Mouse (Mus musculus): ENCODE data around the gene Zfp169. TPM values are rescaled to one million over a fixed set of nuclear protein-coding genes. Genes with fewer than 3 reads are reported as not detected.
A peak's percentile ranks its signal among the peaks of the same experiment; 100 is the strongest.
"Not testable (repeated sequence)": the region's sequence is repeated elsewhere in the genome, so short reads cannot be mapped to it uniquely, and the experiment has no call there.

The Zfp169 gene
- polyA plus RNA-seq, 1 experiment from 2014 or later: 4.9 TPM

DNA sequence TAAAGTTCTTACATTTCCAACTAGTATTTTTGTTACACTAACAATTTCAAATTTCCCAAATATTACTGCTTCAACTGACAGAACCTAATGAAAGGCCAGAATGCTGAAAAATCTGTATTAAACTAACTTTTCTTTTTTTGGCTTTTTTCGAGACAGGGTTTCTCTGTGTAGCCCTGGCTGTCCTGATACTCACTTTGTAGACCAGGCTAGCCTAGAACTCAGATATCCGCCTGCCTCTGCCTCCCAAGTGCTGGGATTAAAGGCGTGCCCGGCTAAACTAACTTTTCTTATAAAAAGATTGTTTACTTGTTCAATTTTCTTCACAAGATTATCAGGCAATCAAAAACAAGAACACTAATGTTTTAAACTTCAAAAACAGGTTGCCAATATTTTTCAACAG lies 31.6 kb upstream of the Zfp169 start:
- H3K27ac ChIP-seq (replicated peaks): peak overlapping the region; percentile 100

GRCm38 (mm10) chr13:48544391-48544790 lies 31.1 kb upstream of the Zfp169 start:
- no peaks in the 10 kb centered on the region for H3K27me3 ChIP-seq (replicated peaks; ENCODE audit: low read depth, poor library complexity, severe bottlenecking)
- no peaks in the 10 kb centered on the region for H3K9me3 ChIP-seq
- peaks cover 49% of the 10 kb centered on the region for H3K4me1 ChIP-seq
- no peak for DNase-seq (ENCODE audit: low spot score)
- peaks cover 5% of the 10 kb centered on the region; the same call in 1 of the 2 replicates for H3K36me3 ChIP-seq (replicated peaks)
- H3K27ac ChIP-seq (replicated peaks): no peak overlapping the region
- H3K4me3 ChIP-seq: peak overlapping the region; percentile 95

More for the DNA sequence above, 31.6 kb upstream of the Zfp169 start:
- no peaks in the 10 kb centered on the region for H3K27me3 ChIP-seq (replicated peaks; ENCODE audit: low read depth, poor library complexity, severe bottlenecking)
- H3K36me3 ChIP-seq (replicated peaks): peaks cover 5% of the 10 kb centered on the region; the same call in 1 of the 2 replicates
- H3K4me1 ChIP-seq: peaks cover 46% of the 10 kb centered on the region
- WGBS: 53% methylated on average over 4 of the region's 4 CpGs
- peak overlapping the region; percentile 95 for H3K4me3 ChIP-seq
- DNase-seq (ENCODE audit: low spot score): no peak
- no peaks in the 10 kb centered on the region for H3K9me3 ChIP-seq

GRCm38 (mm10) chr13:48540488-48540887 lies 27.2 kb upstream of the Zfp169 start:
- H3K36me3 ChIP-seq (replicated peaks): peaks cover 34% of the 10 kb centered on the region
- no peak for DNase-seq (ENCODE audit: low spot score)
- H3K9me3 ChIP-seq: no peaks in the 10 kb centered on the region
- no peak overlapping the region for H3K4me3 ChIP-seq
- 70% methylated on average over 1 of the region's 1 CpGs for WGBS
- H3K27me3 ChIP-seq (replicated peaks; ENCODE audit: low read depth, poor library complexity, severe bottlenecking): no peaks in the 10 kb centered on the region
- H3K4me1 ChIP-seq: peaks cover 43% of the 10 kb centered on the region
- H3K27ac ChIP-seq (replicated peaks): no peak overlapping the region

DNA sequence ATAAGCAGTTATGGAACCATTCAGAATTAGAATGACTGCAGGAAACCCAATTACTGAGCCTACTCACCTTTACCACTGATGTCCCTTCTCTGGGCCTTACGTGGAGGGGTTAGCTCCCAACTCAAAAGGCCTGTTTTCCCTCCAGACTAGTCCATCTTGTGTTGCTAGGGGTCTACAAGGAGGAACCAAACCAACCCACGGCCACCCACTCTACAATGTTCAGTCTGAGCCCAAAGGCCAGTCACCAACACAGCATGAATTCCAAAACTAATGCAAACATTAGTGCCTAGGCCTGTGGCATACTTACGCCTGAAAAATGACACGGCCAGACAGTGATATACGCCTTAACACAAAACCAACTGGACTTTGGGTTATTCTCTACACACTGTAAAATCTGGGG lies 20.2 kb upstream of the Zfp169 start:
- Histone ChIP-seq H3K27me3 (replicated peaks; ENCODE audit: low read depth, poor library complexity, severe bottlenecking) (no peaks in the 10 kb centered on the region), H3K4me1 (no peaks in the 10 kb centered on the region), H3K4me3 (no peak overlapping the region), H3K27ac (replicated peaks) (no peak overlapping the region), H3K36me3 (replicated peaks) (peaks cover 49% of the 10 kb centered on the region), H3K9me3 (no peaks in the 10 kb centered on the region)
- 88% methylated on average over 5 of the region's 5 CpGs for WGBS
- DNase-seq (ENCODE audit: low spot score): no peak

GRCm38 (mm10) chr13:48531448-48531847 lies 18.2 kb upstream of the Zfp169 start:
- Histone ChIP-seq H3K4me3 (no peak overlapping the region), H3K27me3 (replicated peaks; ENCODE audit: low read depth, poor library complexity, severe bottlenecking) (no peaks in the 10 kb centered on the region), H3K4me1 (no peaks in the 10 kb centered on the region), H3K9me3 (no peaks in the 10 kb centered on the region), H3K27ac (replicated peaks) (no peak overlapping the region), H3K36me3 (replicated peaks) (peaks cover 29% of the 10 kb centered on the region)
- DNase-seq (ENCODE audit: low spot score): no peak
- 82% methylated on average over 2 of the region's 2 CpGs for WGBS

GRCm38 (mm10) chr13:48530685-48531084 lies 17.4 kb upstream of the Zfp169 start:
- WGBS: 71% methylated on average over 2 of the region's 2 CpGs
- no peak overlapping the region for H3K27ac ChIP-seq (replicated peaks)
- H3K27me3 ChIP-seq (replicated peaks; ENCODE audit: low read depth, poor library complexity, severe bottlenecking): no peaks in the 10 kb centered on the region
- H3K4me1 ChIP-seq: no peaks in the 10 kb centered on the region
- H3K36me3 ChIP-seq (replicated peaks): peaks cover 23% of the 10 kb centered on the region
- H3K9me3 ChIP-seq: no peaks in the 10 kb centered on the region
- H3K4me3 ChIP-seq: no peak overlapping the region
- peak; percentile 12 for DNase-seq (ENCODE audit: low spot score)

DNA sequence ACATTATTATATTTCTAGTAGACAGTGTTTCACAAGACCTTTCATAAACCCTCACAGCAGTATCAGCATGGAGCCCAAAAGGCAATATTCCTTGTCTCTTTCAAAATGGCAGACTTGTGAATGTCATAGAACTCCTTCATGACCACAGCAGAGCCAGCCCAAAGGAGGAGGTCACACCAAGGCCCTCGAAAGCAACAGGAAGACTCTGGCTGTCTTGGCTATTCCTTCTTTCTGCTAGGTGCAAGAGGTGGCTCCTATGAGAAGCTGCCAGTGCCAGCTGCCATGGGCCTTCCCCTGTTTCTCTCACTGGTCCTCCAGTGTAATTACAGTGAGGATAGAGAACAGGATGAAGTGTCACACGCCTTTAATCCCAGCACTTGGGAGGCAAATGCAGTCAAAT lies 15.8 kb upstream of the Zfp169 start:
- DNase-seq (ENCODE audit: low spot score): no peak
- Histone ChIP-seq H3K27me3 (replicated peaks; ENCODE audit: low read depth, poor library complexity, severe bottlenecking) (no peaks in the 10 kb centered on the region), H3K4me3 (no peak overlapping the region), H3K4me1 (no peaks in the 10 kb centered on the region), H3K36me3 (replicated peaks) (peaks cover 7% of the 10 kb centered on the region; the same call in 1 of the 2 replicates), H3K9me3 (no peaks in the 10 kb centered on the region), H3K27ac (replicated peaks) (no peak overlapping the region)
- 44% methylated on average over 2 of the region's 2 CpGs for WGBS

DNA sequence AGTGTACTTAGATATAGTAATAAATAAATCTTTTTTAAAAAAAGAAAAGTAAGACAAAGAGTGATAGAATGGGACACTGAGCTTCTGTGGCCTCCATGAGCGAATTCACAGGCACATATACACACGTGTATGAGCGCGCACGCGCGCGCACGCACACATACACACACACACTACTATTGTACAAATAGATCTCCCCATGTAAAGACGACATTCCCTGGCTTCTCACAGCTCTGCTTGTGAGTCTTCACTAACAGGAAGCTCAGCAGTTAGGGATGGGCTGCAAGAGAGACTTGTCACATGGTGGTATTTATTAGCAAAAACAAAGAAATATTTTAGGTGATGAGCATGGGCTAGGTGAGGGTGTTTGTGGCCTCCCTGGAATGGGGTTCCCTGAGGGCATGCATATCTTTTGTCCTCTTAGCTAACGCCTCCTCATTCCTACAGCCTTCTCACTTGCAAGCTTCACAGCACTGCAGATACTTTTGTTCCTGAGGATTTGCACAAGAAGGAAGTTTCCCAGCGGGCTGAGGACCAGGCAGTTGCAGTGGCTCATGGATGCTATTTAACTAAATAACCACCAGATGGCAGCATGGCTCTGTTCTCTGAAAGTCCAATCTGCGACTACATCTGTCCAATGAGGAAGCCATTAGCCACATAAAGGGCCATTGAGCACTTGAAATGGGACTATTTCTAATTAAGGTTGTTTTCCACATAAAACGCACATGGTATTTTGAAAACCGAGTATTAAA lies 15.0 kb upstream of the Zfp169 start:
- H3K4me1 ChIP-seq: no peaks in the 10 kb centered on the region
- WGBS: 51% methylated on average over 15 of the region's 15 CpGs

DNA sequence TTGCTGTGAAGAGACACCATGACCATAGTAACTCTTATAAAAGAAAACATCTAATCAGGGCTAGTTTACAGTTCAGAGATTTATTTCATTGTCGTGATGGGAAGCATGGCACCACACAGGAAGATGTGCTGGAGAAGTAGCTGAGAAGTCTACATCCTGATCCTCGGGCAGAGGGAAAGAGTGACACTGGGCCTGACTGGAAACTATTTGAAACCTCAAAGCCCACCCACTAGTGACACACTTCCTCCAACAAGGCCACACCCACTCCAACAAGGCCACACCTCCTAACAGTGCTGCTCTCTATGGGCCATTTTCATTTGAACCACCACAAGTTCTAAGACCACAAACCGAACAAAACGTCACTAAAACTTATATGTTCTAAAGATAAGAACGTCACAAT lies 12.5 kb upstream of the Zfp169 start:
- 80% methylated on average over 5 of the region's 5 CpGs for WGBS
- Histone ChIP-seq H3K36me3 (replicated peaks) (no peaks in the 10 kb centered on the region), H3K27ac (replicated peaks) (no peak overlapping the region), H3K27me3 (replicated peaks; ENCODE audit: low read depth, poor library complexity, severe bottlenecking) (no peaks in the 10 kb centered on the region), H3K4me3 (no peak overlapping the region), H3K4me1 (no peaks in the 10 kb centered on the region), H3K9me3 (no peaks in the 10 kb centered on the region)
- no peak for DNase-seq (ENCODE audit: low spot score)

More for the DNA sequence above, 15.0 kb upstream of the Zfp169 start:
- Histone ChIP-seq H3K27me3 (replicated peaks; ENCODE audit: low read depth, poor library complexity, severe bottlenecking) (no peaks in the 10 kb centered on the region), H3K27ac (replicated peaks) (no peak overlapping the region), H3K36me3 (replicated peaks) (peaks cover 1% of the 10 kb centered on the region; the same call in 1 of the 2 replicates), H3K9me3 (no peaks in the 10 kb centered on the region), H3K4me3 (no peak overlapping the region)
- peak; percentile 67 for DNase-seq (ENCODE audit: low spot score)

GRCm38 (mm10) chr13:48519122-48519521 lies 5.9 kb upstream of the Zfp169 start:
- H3K4me3 ChIP-seq; H3K36me3 ChIP-seq (replicated peaks); H3K27ac ChIP-seq (replicated peaks); H3K4me1 ChIP-seq; DNase-seq (ENCODE audit: low spot score); H3K9me3 ChIP-seq; H3K27me3 ChIP-seq (replicated peaks; ENCODE audit: low read depth, poor library complexity, severe bottlenecking): not testable (repeated sequence)

GRCm38 (mm10) chr13:48515861-48516260 lies 2.6 kb upstream of the Zfp169 start:
- peaks cover 15% of the 10 kb centered on the region for H3K4me1 ChIP-seq
- WGBS: 90% methylated on average over 4 of the region's 4 CpGs
- H3K27ac ChIP-seq (replicated peaks): no peak overlapping the region
- no peak for DNase-seq (ENCODE audit: low spot score)
- no peaks in the 10 kb centered on the region for H3K27me3 ChIP-seq (replicated peaks; ENCODE audit: low read depth, poor library complexity, severe bottlenecking)
- H3K4me3 ChIP-seq: no peak overlapping the region
- no peaks in the 10 kb centered on the region for H3K36me3 ChIP-seq (replicated peaks)
- no peaks in the 10 kb centered on the region for H3K9me3 ChIP-seq

DNA sequence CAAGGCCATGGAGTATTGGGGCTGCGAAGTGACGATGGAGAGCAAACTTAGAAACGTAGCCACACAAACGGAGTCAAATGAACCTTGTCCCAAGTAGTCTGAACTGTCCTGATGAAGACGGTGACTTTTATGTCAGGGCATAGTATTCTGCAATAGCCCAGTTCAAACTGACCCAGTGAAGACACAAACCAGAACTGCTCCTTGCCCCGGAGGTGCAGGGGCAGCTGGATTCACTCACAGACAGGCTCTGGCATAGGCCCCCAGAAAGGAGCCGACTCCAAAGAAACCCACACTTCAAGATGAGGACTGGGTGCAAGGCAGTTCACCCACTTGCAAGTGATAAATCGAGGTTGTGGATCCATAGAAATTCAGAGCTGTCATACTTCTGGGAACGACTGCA lies 4.6 kb downstream of the Zfp169 start:
- 89% methylated on average over 9 of the region's 9 CpGs for WGBS

GRCm38 (mm10) chr13:48502422-48502821 lies 10.8 kb downstream of the Zfp169 start:
- Histone ChIP-seq H3K27me3 (replicated peaks; ENCODE audit: low read depth, poor library complexity, severe bottlenecking) (no peaks in the 10 kb centered on the region), H3K4me3 (no peak overlapping the region), H3K4me1 (peaks cover 7% of the 10 kb centered on the region), H3K36me3 (replicated peaks) (peaks cover 52% of the 10 kb centered on the region), H3K9me3 (no peaks in the 10 kb centered on the region; the same call in 1 of the 2 replicates), H3K27ac (replicated peaks) (no peak overlapping the region)
- 81% methylated on average over 5 of the region's 5 CpGs for WGBS
- DNase-seq (ENCODE audit: low spot score): no peak

More for the DNA sequence above, 4.6 kb downstream of the Zfp169 start:
- Histone ChIP-seq H3K27ac (replicated peaks) (no peak overlapping the region), H3K9me3 (no peaks in the 10 kb centered on the region), H3K36me3 (replicated peaks) (peaks cover 28% of the 10 kb centered on the region), H3K27me3 (replicated peaks; ENCODE audit: low read depth, poor library complexity, severe bottlenecking) (no peaks in the 10 kb centered on the region), H3K4me1 (peaks cover 13% of the 10 kb centered on the region), H3K4me3 (no peak overlapping the region)
- DNase-seq (ENCODE audit: low spot score): no peak
